Mouse (Mus musculus): ENCODE results near the gene Scgb1b30. TPM values are rescaled to one million over a fixed set of nuclear protein-coding genes. Genes with fewer than 3 reads are reported as not detected.
"Not testable (repeated sequence)": the region's sequence is repeated elsewhere in the genome, so short reads cannot be mapped to it uniquely, and the experiment has no call there.

The Scgb1b30 gene
- not detected in 2 replicates for polyA plus RNA-seq (2015; fragmentation: Nextera tagmentation; extraction: Ambion mirVana)

DNA sequence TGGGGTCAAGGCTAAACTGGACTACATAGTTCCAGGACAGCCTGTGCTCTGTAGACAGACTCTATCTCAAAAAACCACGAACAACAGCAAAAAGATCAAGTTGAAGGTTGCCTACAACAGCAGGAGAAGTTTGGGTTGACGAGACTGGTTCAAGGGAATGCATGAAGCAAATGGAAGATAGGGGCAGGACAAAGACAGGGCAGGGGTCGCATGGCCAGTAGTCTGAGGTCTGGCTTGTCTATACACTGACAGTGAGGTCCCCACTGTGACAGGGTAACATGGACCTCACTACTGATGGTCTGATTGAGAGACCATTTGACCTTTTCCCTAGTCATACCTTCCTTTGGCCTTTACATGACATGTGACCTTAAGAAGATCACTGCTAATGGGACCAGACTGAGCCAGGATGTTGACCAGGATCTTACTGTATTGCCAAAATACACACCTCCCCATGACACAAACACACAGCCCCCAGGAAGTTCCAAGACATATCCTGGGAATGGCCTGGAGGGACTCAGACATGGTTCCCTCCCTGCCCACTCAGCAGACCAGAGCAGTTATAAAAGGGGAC, at the start of gene Scgb1b30:
Gene Scgb1b30, plus strand, starts transcription at position 521 of the 571 bp plus-strand sequence.
- Histone ChIP-seq H3K4me2 (no peak within 1 kb of the TSS), H3K4me1 (no peaks in the 10 kb centered on the region), H3K36me3 (no peaks in the 10 kb centered on the region), H3K27me3 (replicated peaks) (no peaks in the 10 kb centered on the region), H3K9me3 (peaks cover 20% of the 10 kb centered on the region), H3K27ac (replicated peaks) (no peak within 1 kb of the TSS), H3K9ac (no peak within 1 kb of the TSS), H3K4me3 (no peak within 1 kb of the TSS)
- ATAC-seq (ENCODE audit: extremely low read depth, insufficient number of reproducible peaks, low FRiP score, low TSS enrichment) = no peak
- WGBS = 71% methylated on average over 3 of the region's 3 CpGs

DNA sequence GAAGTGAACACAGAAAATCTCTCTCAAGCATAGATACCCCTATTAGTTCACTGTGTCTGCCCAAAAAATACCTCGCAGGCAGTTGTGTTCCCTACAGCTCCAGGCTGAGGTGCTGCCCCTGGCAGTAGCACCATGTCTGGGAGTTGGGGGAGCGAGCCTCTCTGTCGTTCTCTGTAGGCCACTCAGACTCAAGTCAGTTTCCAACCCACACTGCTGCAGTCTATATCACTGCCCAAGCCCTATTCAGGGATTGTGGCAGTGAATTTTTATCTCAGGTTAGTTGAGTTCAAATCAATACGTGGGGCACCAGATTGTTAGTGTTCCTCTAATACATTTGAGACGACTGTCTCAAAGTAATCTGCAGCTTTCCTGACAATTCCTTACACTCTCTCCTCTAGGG, 27.1 kb upstream of the Scgb1b30 start:
- WGBS = 65% methylated on average over 5 of the region's 5 CpGs
- H3K4me1 ChIP-seq; ATAC-seq (ENCODE audit: extremely low read depth, insufficient number of reproducible peaks, low FRiP score, low TSS enrichment); H3K27ac ChIP-seq (replicated peaks); H3K4me2 ChIP-seq; H3K9ac ChIP-seq; H3K9me3 ChIP-seq; H3K4me3 ChIP-seq; H3K36me3 ChIP-seq; H3K27me3 ChIP-seq (replicated peaks): not testable (repeated sequence)

DNA sequence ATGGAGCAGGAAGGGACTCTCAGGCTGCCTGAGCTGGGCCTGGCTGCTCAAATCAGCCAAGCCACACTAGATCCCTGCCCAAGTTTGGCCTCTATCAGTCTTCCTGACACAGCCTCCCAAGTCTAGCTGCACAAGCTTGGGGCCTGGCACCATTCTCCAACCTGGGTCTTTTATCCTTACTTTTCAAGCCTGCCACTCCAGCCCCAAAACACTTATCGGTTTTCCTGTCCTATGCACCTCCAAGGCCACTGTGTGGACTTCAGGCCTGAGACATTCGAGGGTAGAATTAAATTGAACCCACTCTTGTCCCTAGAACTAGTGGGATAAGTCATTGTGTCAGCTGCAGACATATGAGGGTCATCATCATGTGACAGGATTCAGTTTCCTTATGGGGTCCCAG, 4.8 kb downstream of the Scgb1b30 start:
- H3K9ac ChIP-seq = no peak overlapping the region
- H3K4me2 ChIP-seq = no peak overlapping the region
- no peak overlapping the region for H3K4me3 ChIP-seq
- H3K36me3 ChIP-seq = no peaks in the 10 kb centered on the region
- no peaks in the 10 kb centered on the region for H3K4me1 ChIP-seq
- H3K9me3 ChIP-seq = peaks cover 19% of the 10 kb centered on the region
- WGBS = 69% methylated on average over 2 of the region's 2 CpGs
- no peak for ATAC-seq (ENCODE audit: extremely low read depth, insufficient number of reproducible peaks, low FRiP score, low TSS enrichment)
- no peak overlapping the region for H3K27ac ChIP-seq (replicated peaks)
- no peaks in the 10 kb centered on the region for H3K27me3 ChIP-seq (replicated peaks)

DNA sequence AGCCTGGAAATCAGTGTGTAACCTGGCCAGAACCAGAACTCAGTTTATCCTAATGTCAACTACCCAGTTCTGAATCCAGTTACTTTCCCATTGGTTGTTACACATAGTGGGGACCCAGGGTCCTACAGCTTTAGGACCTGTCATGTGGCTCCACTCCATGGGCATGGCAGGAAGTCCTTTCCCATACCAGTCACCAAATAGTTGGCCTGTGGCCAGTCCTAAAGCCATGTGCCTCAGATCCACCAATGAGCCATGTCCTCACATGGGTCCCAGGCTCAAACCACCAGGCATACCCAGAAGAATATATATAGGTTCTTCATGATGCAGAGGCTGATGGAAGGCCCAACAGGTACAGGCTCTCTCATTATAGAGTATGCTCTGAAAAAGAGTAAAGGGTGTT, 6.0 kb downstream of the Scgb1b30 start:
- Histone ChIP-seq H3K27ac (replicated peaks) (no peak overlapping the region), H3K4me1 (no peaks in the 10 kb centered on the region), H3K27me3 (replicated peaks) (no peaks in the 10 kb centered on the region), H3K4me3 (no peak overlapping the region), H3K4me2 (no peak overlapping the region), H3K9me3 (peaks cover 15% of the 10 kb centered on the region), H3K36me3 (no peaks in the 10 kb centered on the region), H3K9ac (no peak overlapping the region)
- no peak for ATAC-seq (ENCODE audit: extremely low read depth, insufficient number of reproducible peaks, low FRiP score, low TSS enrichment)

DNA sequence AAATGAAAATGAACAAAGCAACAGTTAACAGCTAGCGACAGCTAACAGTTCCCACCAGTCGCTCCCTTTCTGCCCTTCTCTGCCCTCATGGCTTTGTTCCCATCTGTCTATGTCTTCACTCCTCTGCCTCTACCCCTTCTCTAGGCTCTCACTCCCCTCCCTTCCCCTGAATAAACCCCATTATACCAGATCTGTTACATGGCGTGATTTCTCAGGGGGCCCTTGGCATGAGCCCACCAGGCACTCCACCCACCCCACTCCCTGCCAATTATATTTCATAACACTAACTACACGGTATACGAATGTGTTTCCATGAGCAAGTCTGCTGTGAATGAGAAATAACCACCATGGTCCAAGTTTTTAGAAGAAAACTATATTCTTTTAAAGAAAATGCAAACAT, 14.0 kb downstream of the Scgb1b30 start:
- WGBS = 80% methylated on average over 5 of the region's 5 CpGs

DNA sequence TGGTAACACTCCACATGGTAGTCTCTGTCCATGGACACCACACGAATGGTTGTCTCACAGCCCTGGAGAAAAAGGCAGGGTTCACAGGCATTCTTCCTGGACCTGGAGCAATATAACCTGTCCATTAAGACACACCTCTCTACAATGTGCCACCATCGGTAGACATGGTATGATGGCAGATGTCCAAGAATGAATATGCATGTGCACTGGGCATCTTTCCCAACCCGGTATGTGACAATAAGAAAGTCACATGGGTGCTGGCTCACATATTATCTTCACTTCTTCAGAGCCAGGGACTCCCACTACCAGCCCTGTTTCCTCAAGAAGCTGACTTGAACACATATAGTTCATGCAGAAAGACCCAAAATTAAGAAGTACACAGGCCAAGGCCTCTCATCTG, 21.4 kb downstream of the Scgb1b30 start:
- Histone ChIP-seq H3K4me3 (no peak overlapping the region), H3K4me1 (no peaks in the 10 kb centered on the region), H3K27me3 (replicated peaks) (no peaks in the 10 kb centered on the region), H3K4me2 (no peak overlapping the region), H3K9me3 (no peaks in the 10 kb centered on the region), H3K9ac (no peak overlapping the region), H3K27ac (replicated peaks) (no peak overlapping the region), H3K36me3 (peaks cover 80% of the 10 kb centered on the region)
- WGBS = 81% methylated on average over 3 of the region's 3 CpGs
- ATAC-seq (ENCODE audit: extremely low read depth, insufficient number of reproducible peaks, low FRiP score, low TSS enrichment) = no peak

More for the DNA sequence above, 14.0 kb downstream of the Scgb1b30 start:
- peaks cover 61% of the 10 kb centered on the region for H3K36me3 ChIP-seq
- no peak for ATAC-seq (ENCODE audit: extremely low read depth, insufficient number of reproducible peaks, low FRiP score, low TSS enrichment)
- H3K4me1 ChIP-seq = no peaks in the 10 kb centered on the region
- no peak overlapping the region for H3K9ac ChIP-seq
- no peaks in the 10 kb centered on the region for H3K9me3 ChIP-seq
- H3K27me3 ChIP-seq (replicated peaks) = no peaks in the 10 kb centered on the region
- no peak overlapping the region for H3K4me2 ChIP-seq
- no peak overlapping the region for H3K27ac ChIP-seq (replicated peaks)
- H3K4me3 ChIP-seq = no peak overlapping the region

DNA sequence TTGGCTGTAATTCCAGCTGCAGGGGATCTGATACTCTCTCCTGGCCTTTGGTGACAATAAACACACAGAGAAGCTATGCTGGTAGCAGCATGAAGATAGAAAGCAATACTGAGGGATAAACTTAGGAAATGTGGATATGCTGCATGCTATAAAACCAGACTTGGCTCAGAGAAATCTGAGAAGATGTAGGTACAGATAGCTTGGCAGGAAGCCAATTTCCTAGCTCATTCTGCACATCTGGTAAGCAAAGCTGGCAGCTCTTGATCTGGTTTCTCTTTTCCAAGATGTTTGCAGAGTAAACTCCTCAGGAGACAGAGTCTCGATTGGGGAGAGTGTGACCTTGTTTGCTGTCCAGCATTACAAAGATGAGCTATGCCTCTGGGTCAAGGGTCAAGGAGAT, 25.4 kb downstream of the Scgb1b30 start:
- not testable (repeated sequence) for H3K4me1 ChIP-seq; H3K9me3 ChIP-seq; H3K4me2 ChIP-seq; H3K4me3 ChIP-seq; H3K27ac ChIP-seq (replicated peaks); ATAC-seq (ENCODE audit: extremely low read depth, insufficient number of reproducible peaks, low FRiP score, low TSS enrichment); H3K9ac ChIP-seq; H3K27me3 ChIP-seq (replicated peaks)
- peaks cover 49% of the 10 kb centered on the region for H3K36me3 ChIP-seq
- WGBS = 41% methylated on average over 1 of the region's 1 CpGs

DNA sequence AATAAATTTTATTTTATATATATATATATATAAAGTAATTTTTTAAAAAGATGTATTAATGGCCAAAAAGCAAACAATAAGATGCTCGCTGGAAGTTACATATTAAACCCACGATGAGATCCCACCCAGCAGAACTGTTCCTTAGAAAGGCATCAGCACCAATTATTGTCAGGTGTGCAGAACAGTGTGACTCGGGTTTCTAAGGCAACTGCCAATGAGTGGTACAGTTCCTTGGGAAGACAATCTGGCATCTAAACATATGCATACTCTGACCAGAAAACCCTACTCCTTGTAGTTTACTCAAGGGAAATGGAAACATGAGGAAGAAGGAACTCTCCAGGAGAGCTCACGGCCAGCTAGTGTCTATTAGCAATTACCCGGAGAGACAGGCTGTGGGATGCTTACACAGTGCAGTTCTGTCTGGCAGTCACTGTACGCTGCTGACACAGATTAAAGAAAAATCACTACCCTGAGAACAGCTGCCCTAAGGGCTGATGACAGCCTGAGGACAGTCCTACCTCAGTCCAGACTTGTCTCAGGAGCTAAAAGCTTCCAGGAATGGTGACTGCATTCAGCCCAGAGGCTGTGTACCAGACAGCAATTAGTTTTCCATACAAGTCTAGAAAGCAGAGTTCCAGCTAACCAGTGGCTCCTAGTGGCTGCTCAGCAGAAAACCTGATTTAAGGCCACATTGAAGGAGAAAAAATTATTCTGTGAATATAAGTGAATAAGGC, 27.9 kb downstream of the Scgb1b30 start:
- Histone ChIP-seq H3K9me3 (no peaks in the 10 kb centered on the region), H3K27me3 (replicated peaks) (no peaks in the 10 kb centered on the region), H3K27ac (replicated peaks) (no peak overlapping the region), H3K4me1 (0 out of 2 replicates have a peak, but pooled peaks cover 8% of the 10 kb centered on the region), H3K9ac (no peak overlapping the region), H3K4me2 (no peak overlapping the region), H3K4me3 (no peak overlapping the region), H3K36me3 (peaks cover 40% of the 10 kb centered on the region)
- WGBS = 80% methylated on average over 6 of the region's 6 CpGs
- no peak for ATAC-seq (ENCODE audit: extremely low read depth, insufficient number of reproducible peaks, low FRiP score, low TSS enrichment)

DNA sequence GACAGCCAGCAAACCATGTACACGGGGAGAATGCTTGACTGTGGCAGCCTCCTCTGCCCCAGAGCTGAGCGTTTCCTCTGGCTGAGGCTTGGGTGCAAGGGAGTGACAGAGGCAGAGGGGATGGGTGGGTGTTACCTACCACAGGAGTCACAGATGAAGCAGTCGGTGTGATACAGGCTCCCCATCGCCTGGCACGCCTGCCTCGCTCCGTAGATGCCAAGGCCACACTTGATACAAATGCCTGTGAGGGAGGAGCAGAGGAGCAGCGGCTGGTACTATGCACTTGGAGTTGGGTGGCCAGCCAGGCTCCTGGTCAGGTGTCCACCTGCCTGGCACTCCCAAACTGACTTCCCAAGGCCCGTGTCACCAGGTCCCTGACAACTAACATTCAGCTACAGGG, 30.1 kb downstream of the Scgb1b30 start:
- Histone ChIP-seq H3K9me3 (no peaks in the 10 kb centered on the region), H3K36me3 (peaks cover 27% of the 10 kb centered on the region), H3K4me3 (no peak overlapping the region), H3K9ac (no peak overlapping the region), H3K4me2 (no peak overlapping the region), H3K27ac (replicated peaks) (no peak overlapping the region), H3K27me3 (replicated peaks) (no peaks in the 10 kb centered on the region), H3K4me1 (0 out of 2 replicates have a peak, but pooled peaks cover 11% of the 10 kb centered on the region)
- 82% methylated on average over 9 of the region's 9 CpGs for WGBS
- no peak for ATAC-seq (ENCODE audit: extremely low read depth, insufficient number of reproducible peaks, low FRiP score, low TSS enrichment)

DNA sequence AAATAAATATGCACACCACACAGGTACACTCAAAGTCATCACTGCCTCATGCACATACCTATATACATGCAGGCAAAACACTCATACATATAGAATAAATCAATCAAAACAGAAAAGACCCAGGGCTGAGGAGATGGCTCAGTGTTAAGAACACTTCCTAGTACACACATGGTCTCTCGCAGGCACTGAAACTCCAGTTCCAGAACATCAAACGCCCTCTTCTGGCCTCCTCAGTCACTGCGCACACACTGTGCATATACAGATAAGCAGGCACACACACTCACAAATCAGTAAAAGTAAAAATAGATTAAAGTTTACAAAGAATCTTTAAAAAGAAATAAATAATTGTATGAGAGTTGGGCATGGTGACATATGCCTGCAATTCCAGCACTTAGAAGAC, 31.1 kb downstream of the Scgb1b30 start:
- peaks cover 27% of the 10 kb centered on the region for H3K36me3 ChIP-seq
- H3K9ac ChIP-seq = no peak overlapping the region
- H3K27me3 ChIP-seq (replicated peaks) = no peaks in the 10 kb centered on the region
- H3K4me1 ChIP-seq = peaks cover 20% of the 10 kb centered on the region
- H3K9me3 ChIP-seq = no peaks in the 10 kb centered on the region
- WGBS = 76% methylated on average over 3 of the region's 3 CpGs
- H3K27ac ChIP-seq (replicated peaks) = no peak overlapping the region
- no peak overlapping the region for H3K4me3 ChIP-seq
- no peak for ATAC-seq (ENCODE audit: extremely low read depth, insufficient number of reproducible peaks, low FRiP score, low TSS enrichment)
- no peak overlapping the region for H3K4me2 ChIP-seq

DNA sequence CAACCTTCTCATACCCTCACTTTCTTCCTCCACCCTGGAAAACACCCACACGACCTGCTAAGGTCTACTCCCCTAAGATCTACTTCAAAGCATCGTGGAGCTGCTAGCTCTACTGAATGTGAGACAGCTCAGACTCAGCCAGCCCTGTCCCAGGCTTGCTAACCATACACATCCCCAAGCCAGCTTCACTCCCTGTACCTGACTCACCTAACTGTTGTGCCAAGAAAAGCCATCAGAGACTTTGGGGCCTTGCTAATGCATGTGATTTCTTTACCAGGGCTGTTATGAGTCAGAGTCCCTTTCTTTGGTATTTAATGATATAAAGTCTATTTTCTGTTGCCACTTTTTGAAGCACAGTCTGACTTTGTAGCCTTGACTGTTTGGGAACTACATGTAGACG, 35.9 kb downstream of the Scgb1b30 start:
- H3K4me3 ChIP-seq = peak overlapping the region; percentile 87
- peak overlapping the region; percentile 78 for H3K4me2 ChIP-seq
- peak overlapping the region; percentile 97 for H3K9ac ChIP-seq
- H3K4me1 ChIP-seq = peaks cover 31% of the 10 kb centered on the region
- 61% methylated on average over 3 of the region's 3 CpGs for WGBS
- no peaks in the 10 kb centered on the region for H3K9me3 ChIP-seq
- H3K27me3 ChIP-seq (replicated peaks) = no peaks in the 10 kb centered on the region
- no peak overlapping the region for H3K27ac ChIP-seq (replicated peaks)
- ATAC-seq (ENCODE audit: extremely low read depth, insufficient number of reproducible peaks, low FRiP score, low TSS enrichment) = no peak
- peaks cover 17% of the 10 kb centered on the region for H3K36me3 ChIP-seq

DNA sequence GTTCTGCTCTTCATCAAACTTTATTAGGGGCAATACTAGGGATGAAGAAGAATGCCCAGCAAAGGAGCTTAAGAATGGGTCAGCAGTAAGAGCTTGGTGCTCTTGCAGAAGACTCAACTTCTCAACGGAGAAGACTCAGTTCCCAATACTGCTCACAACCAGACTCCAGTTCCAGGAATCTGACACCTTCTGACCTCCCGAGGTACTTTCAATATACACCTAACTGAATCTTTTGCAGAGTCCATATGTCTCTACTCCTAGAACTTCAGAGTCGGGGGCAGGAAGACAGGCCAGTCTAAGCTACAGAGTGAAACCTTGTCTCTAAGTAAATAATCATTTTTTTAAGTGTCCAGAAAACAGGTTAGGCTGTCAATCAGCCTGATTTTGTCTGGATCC, 36.7 kb downstream of the Scgb1b30 start:
- WGBS = 4% methylated on average over 3 of the region's 3 CpGs
- Histone ChIP-seq H3K27ac (replicated peaks) (peak overlapping the region; percentile 85; the same call in 1 of the 2 replicates), H3K4me1 (peaks cover 30% of the 10 kb centered on the region), H3K4me3 (peak overlapping the region; percentile 87), H3K27me3 (replicated peaks) (no peaks in the 10 kb centered on the region), H3K4me2 (peak overlapping the region; percentile 78), H3K9ac (peak overlapping the region; percentile 97), H3K36me3 (peaks cover 10% of the 10 kb centered on the region), H3K9me3 (no peaks in the 10 kb centered on the region)
- no peak for ATAC-seq (ENCODE audit: extremely low read depth, insufficient number of reproducible peaks, low FRiP score, low TSS enrichment)

All from heart, embryonic 13.5 days (tissue).